ENCODE assay signal across 15 mouse cellular contexts in the genomic region with DNA sequence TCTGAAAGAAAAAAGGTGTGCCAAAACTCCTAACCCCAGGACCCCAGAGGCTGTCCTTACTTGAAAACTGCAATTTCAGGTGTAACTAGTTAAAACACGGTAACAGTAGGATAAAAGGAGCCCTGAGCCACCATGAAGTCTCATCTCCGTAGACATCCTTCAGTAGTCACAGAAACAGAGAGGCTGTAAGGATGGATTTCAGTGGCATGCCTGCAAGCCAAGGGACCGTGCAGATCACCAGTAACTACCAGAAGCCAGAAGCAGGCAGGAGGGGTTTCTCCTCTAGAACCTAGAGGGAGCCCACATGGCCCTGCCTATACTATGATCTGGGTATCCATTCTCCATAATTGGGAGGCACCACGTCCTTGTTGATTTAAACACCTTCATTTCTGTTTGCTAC.
"Had no signal": no experiment of that assay in that cellular context is flagged by ENCODE, and none has a peak within 500 bp of the region (broad histone marks: within the 10 kb centered on the region; RNA-seq: fewer than 3 reads in every experiment).

No protein-coding gene starts in this region.

- DNase-seq: retina, postnatal 1 day; right cerebral cortex, adult 18-20 months; right cerebral cortex, postnatal 14 days; right cerebral cortex, postnatal 25 days; right cerebral cortex, postnatal 4 days; spleen, adult 18-20 months; thymus, adult 18-20 months; thymus, adult 2 months; thymus, postnatal 14 days; thymus, postnatal 25 days; thymus, postnatal 36 days; thymus, postnatal 4 days had no signal

- H3K9me3 ChIP-seq: neural tube, embryonic 15.5 days; stomach, embryonic 15.5 days had no signal

- H3K27ac ChIP-seq: neural tube, embryonic 15.5 days; stomach, embryonic 15.5 days; stomach, postnatal 0 days had no signal

- H3K4me2 ChIP-seq: neural tube, embryonic 15.5 days; stomach, embryonic 15.5 days had no signal

- H3K9ac ChIP-seq: neural tube, embryonic 15.5 days; stomach, embryonic 15.5 days had no signal

- H3K4me3 ChIP-seq: neural tube, embryonic 15.5 days; stomach, embryonic 15.5 days had no signal

- H3K36me3 ChIP-seq: stomach, embryonic 15.5 days had no signal

- H3K27me3 ChIP-seq: neural tube, embryonic 15.5 days; stomach, embryonic 15.5 days had no signal

- H3K4me1 ChIP-seq: neural tube, embryonic 15.5 days; stomach, embryonic 15.5 days had no signal
